Mouse (Mus musculus) liver, embryonic 14.5 days (tissue): ENCODE data around the gene Ext2. TPM values are rescaled to one million over a fixed set of nuclear protein-coding genes. Genes with fewer than 3 reads are reported as not detected.

Experiments used
- ATAC-seq: fragments of 200-750 bp; cut with Nextera tagmentation; 2 replicates; pipeline ENCODE4 v1.8.0; 2017; ENCODE audit warnings: moderate number of reproducible peaks, mild to moderate bottlenecking, moderate library complexity; ENCODE audit not compliant: insufficient read depth
- DNase-seq, 3 experiments: peaks; one replicate each; pipeline ENCODE4 v3.0.0-alpha.2; 2012 to 2013; ENCODE audit warnings: low read depth in 3 of 3, low spot score in 3 of 3
- H3K27ac ChIP-seq: fragments of 300-500 bp; sonication (generic); 2 replicates; pipeline ENCODE4 v1.5.1; 2014; ENCODE audit warnings: moderate library complexity, mild to moderate bottlenecking, control low read depth, inconsistent platforms
- H3K27me3 ChIP-seq: fragments of 300-500 bp; sonication (generic); 2 replicates; pipeline ENCODE4 v1.6.1; 2014; ENCODE audit warnings: mild to moderate bottlenecking, low read length, moderate library complexity; ENCODE audit not compliant: control insufficient read depth, insufficient read depth
- H3K36me3 ChIP-seq: fragments of 300-500 bp; sonication (generic); replicated peaks from 2 replicates; pipeline ENCODE4 v1.6.1; 2014; ENCODE audit warnings: low read depth; ENCODE audit not compliant: control insufficient read depth, insufficient read depth
- H3K4me1 ChIP-seq, 2 experiments: fragments of 200-500 bp in 1 of 2; fragments of 300-500 bp in 1 of 2; sonication (generic) in 1 of 2; replicated peaks; 2 replicates each; pipeline ENCODE4 v1.6.1; 2012 to 2014; ENCODE audit warnings: antibody characterized with exemption in 1 of 2, inconsistent platforms in 1 of 2, low read length in 1 of 2; ENCODE audit not compliant: control insufficient read depth in 2 of 2, insufficient read depth in 2 of 2
- H3K4me2 ChIP-seq: fragments of 300-500 bp; sonication (generic); 2 replicates; pipeline ENCODE4 v1.6.1; 2014; ENCODE audit warnings: low read depth, mild to moderate bottlenecking, control low read depth, moderate library complexity
- H3K4me3 ChIP-seq, 2 experiments: fragments of 200-500 bp in 1 of 2; fragments of 300-500 bp in 1 of 2; sonication (generic) in 1 of 2; 2 replicates each; pipeline ENCODE4 v1.5.1; 2012 to 2014; ENCODE audit warnings: low read depth in 2 of 2, low read length in 2 of 2, mild to moderate bottlenecking in 2 of 2, control low read depth in 1 of 2, inconsistent platforms in 1 of 2, moderate library complexity in 1 of 2; ENCODE audit not compliant: insufficient read depth in 1 of 2
- H3K9ac ChIP-seq: fragments of 300-500 bp; sonication (generic); replicated peaks from 2 replicates; pipeline ENCODE4 v1.6.1; 2014; ENCODE audit warnings: mild to moderate bottlenecking, control low read depth, moderate library complexity
- H3K9me3 ChIP-seq: fragments of 300-500 bp; sonication (generic); 2 replicates; pipeline ENCODE4 v1.6.1; 2016; ENCODE audit warnings: low read length, mixed read lengths; ENCODE audit not compliant: control insufficient read depth
- CTCF ChIP-seq: IDR thresholded peaks from 2 replicates; pipeline ENCODE4 v1.5.1; 2016; ENCODE audit warnings: antibody characterized with exemption, low read depth, control low read depth
- EP300 ChIP-seq: IDR thresholded peaks from 2 replicates; pipeline ENCODE4 v1.6.1; 2016; ENCODE audit warnings: antibody characterized with exemption, low read depth
- WGBS: fragments of 180-500 bp; shearing (Covaris S2); extraction: QIAGEN DNeasy Blood & Tissue Kit; methylation state at CpG from one replicate; pipeline ENCODE4 v1.1.7; 2014; ENCODE audit not compliant: insufficient replicate concordance; 5-methylcytosine and 5-hydroxymethylcytosine counted together
- polyA plus RNA-seq, 2 experiments: library from polyadenylated mRNA; depleted of rRNA in 1 of 2; stranded (reverse) in 1 of 2; unstranded in 1 of 2; fragments of >200 nt; fragmentation: Nextera tagmentation in 1 of 2; extraction: Ambion mirVana in 1 of 2; gene quantifications; 2 replicates each; pipeline versions ENCODE4 v1.2.1 to v1.2.3; 2012 to 2014

The Ext2 gene
- polyA plus RNA-seq (2012; rRNA removed) (9.7 and 10.9 TPM in 2 replicates), polyA plus RNA-seq (2014; fragmentation: Nextera tagmentation; extraction: Ambion mirVana) (22.1 and 26.1 TPM in 2 replicates)

- DNase-seq (peak; percentile 62 to 68 (median 67)), ATAC-seq (peak; percentile 85)
- 1% methylated on average over 66 of the region's 66 CpGs for WGBS
- H3K4me3 ChIP-seq, result peak within 1 kb of the TSS; percentile 68 to 78
- peak; percentile 97 for TF ChIP-seq CTCF
- no peak for TF ChIP-seq EP300
- H3K36me3 ChIP-seq, result no peaks in the 10 kb centered on the region
- no peaks in the 10 kb centered on the region for H3K9me3 ChIP-seq
- H3K4me1 ChIP-seq, result peaks cover 6 to 15% of the 10 kb centered on the region in 2 experiments
- H3K27me3 ChIP-seq, result no peaks in the 10 kb centered on the region
- H3K4me2 ChIP-seq, result peak within 1 kb of the TSS; percentile 76
- H3K9ac ChIP-seq, result peak within 1 kb of the TSS; percentile 62
- H3K27ac ChIP-seq, result no peak within 1 kb of the TSS
Observed at GRCm38 (mm10) chr2:93822045-93822749, at the start of gene Ext2. Gene Ext2, minus strand, starts transcription at chr2:93822568.

GRCm38 (mm10) chr2:93871411-93871925, 49.1 kb upstream of the Ext2 start:
- Histone ChIP-seq H3K9ac (no peak overlapping the region), H3K36me3 (no peaks in the 10 kb centered on the region), H3K4me3 (no peak overlapping the region), H3K27me3 (no peaks in the 10 kb centered on the region), H3K4me1 (no peaks in the 10 kb centered on the region; a peak in 1 of 4 replicates), H3K27ac (no peak overlapping the region), H3K4me2 (no peak overlapping the region), H3K9me3 (no peaks in the 10 kb centered on the region)
- WGBS, result 77% methylated on average over 4 of the region's 4 CpGs
- TF ChIP-seq CTCF, result no peak
- no peak for ATAC-seq
- DNase-seq, result no peak

DNA sequence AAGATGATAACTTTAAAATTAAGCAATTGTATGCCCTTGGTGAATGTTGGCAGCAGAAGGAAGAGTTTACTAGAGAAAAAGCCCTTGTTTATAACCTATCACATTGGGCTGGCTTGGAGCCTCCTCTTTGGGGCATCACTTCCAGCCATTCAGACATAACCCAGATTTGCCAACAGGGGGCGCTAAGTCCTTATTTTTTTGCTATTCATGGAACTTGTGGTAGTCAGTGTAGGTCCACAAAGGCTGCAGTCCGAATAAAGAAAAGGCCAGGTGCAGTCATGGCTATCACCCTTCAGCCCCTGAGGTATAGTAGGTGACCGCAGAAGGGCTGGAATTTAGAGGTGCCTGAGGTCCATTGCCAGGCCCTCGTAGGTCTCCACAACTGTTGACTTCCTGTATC, 48.5 kb upstream of the Ext2 start:
- 27% methylated on average over 4 of the region's 4 CpGs for WGBS
- ATAC-seq, result no peak
- DNase-seq, result peak in 1 of 3 experiments; percentile 14

GRCm38 (mm10) chr2:93869107-93869600, 46.8 kb upstream of the Ext2 start, which contains the start of gene Accsl:
Gene Accsl, minus strand, starts transcription at chr2:93869157.
- H3K9ac ChIP-seq, result no peak within 1 kb of the TSS
- no peak within 1 kb of the TSS for H3K4me3 ChIP-seq
- H3K27ac ChIP-seq, result no peak within 1 kb of the TSS
- no peaks in the 10 kb centered on the region for H3K36me3 ChIP-seq
- no peak for DNase-seq
- no peaks in the 10 kb centered on the region; a peak in 1 of 4 replicates for H3K4me1 ChIP-seq
- no peaks in the 10 kb centered on the region for H3K9me3 ChIP-seq
- WGBS, result 53% methylated on average over 7 of the region's 7 CpGs
- no peak within 1 kb of the TSS for H3K4me2 ChIP-seq
- no peak for ATAC-seq
- no peaks in the 10 kb centered on the region for H3K27me3 ChIP-seq
- no peak for TF ChIP-seq CTCF
- TF ChIP-seq EP300, result no peak

More for the DNA sequence above, 48.5 kb upstream of the Ext2 start:
- Histone ChIP-seq H3K36me3 (no peaks in the 10 kb centered on the region), H3K9me3 (no peaks in the 10 kb centered on the region), H3K4me2 (no peak overlapping the region), H3K4me1 (no peaks in the 10 kb centered on the region; a peak in 1 of 4 replicates), H3K27me3 (no peaks in the 10 kb centered on the region), H3K27ac (no peak overlapping the region), H3K4me3 (no peak overlapping the region), H3K9ac (no peak overlapping the region)
- TF ChIP-seq EP300 (no peak), CTCF (peak; percentile 54)

- H3K36me3 ChIP-seq, result no peaks in the 10 kb centered on the region
- no peak overlapping the region for H3K4me3 ChIP-seq
- DNase-seq (no peak), ATAC-seq (no peak)
- H3K4me1 ChIP-seq, result no peaks in the 10 kb centered on the region; a peak in 1 of 4 replicates
- H3K9ac ChIP-seq, result no peak overlapping the region
- no peaks in the 10 kb centered on the region for H3K9me3 ChIP-seq
- no peak overlapping the region for H3K27ac ChIP-seq
- TF ChIP-seq CTCF (peak; percentile 19; the same call in 1 of the 2 replicates), EP300 (no peak)
- 65% methylated on average over 11 of the region's 11 CpGs for WGBS
- H3K27me3 ChIP-seq, result no peaks in the 10 kb centered on the region
- H3K4me2 ChIP-seq, result no peak overlapping the region
Observed at GRCm38 (mm10) chr2:93868566-93868965, 46.2 kb upstream of the Ext2 start.
